Mouse (Mus musculus) ES-E14 (cell line): ENCODE data around the gene Cic. TPM values are rescaled to one million over a fixed set of nuclear protein-coding genes. Genes with fewer than 3 reads are reported as not detected.

Experiments used
- DNase-seq: peaks from one replicate; pipeline ENCODE4 v3.0.0-alpha.2; 2013; ENCODE audit warnings: low read depth, low spot score
- H3K27ac ChIP-seq: 2 replicates; pipeline ENCODE4 v1.5.1; 2012; ENCODE audit warnings: low read depth, mild to moderate bottlenecking, low read length, moderate library complexity, mixed read lengths; ENCODE audit not compliant: poor library complexity, insufficient read depth, severe bottlenecking
- H3K36me3 ChIP-seq: 2 replicates; pipeline ENCODE4 v1.6.1; 2012; ENCODE audit warnings: mild to moderate bottlenecking, low read length, moderate library complexity, mixed read lengths; ENCODE audit not compliant: control insufficient read depth, poor library complexity, insufficient read depth, severe bottlenecking
- H3K4me1 ChIP-seq, 2 experiments: fragments of 150-350 bp in 1 of 2; sonication (generic) in 1 of 2; 2 replicates each; pipeline ENCODE4 v1.6.1; 2012; ENCODE audit warnings: low read length in 2 of 2, mild to moderate bottlenecking in 1 of 2, mixed read lengths in 1 of 2; ENCODE audit not compliant: control insufficient read depth in 2 of 2, insufficient read depth in 2 of 2, poor library complexity in 1 of 2
- H3K4me3 ChIP-seq, 2 experiments: fragments of 150-350 bp in 1 of 2; sonication (generic) in 1 of 2; 2 replicates each; pipeline ENCODE4 v1.5.1; 2012; ENCODE audit warnings: low read length in 2 of 2, low read depth in 1 of 2, mild to moderate bottlenecking in 1 of 2, mixed read lengths in 1 of 2; ENCODE audit not compliant: insufficient read depth in 1 of 2, poor library complexity in 1 of 2, severe bottlenecking in 1 of 2
- H3K9ac ChIP-seq: 2 replicates; pipeline ENCODE4 v1.6.1; 2012; ENCODE audit warnings: low read depth, mild to moderate bottlenecking, low read length, mixed read lengths; ENCODE audit not compliant: poor library complexity, insufficient read depth, severe bottlenecking
- H3K9me3 ChIP-seq: fragments of 150-350 bp; sonication (generic); 2 replicates; pipeline ENCODE4 v1.6.1; 2012; ENCODE audit warnings: low read depth, mild to moderate bottlenecking, low read length; ENCODE audit not compliant: control insufficient read depth, insufficient read depth
- CHD2 ChIP-seq: IDR thresholded peaks from 2 replicates; pipeline ENCODE4 v1.6.1; 2014; ENCODE audit warnings: mild to moderate bottlenecking, low read depth, low read length, inconsistent platforms
- HCFC1 ChIP-seq: IDR thresholded peaks from 2 replicates; pipeline ENCODE4 v1.6.1; 2012; ENCODE audit warnings: low read length, inconsistent platforms, borderline replicate concordance; ENCODE audit not compliant: insufficient read depth
- MAFK ChIP-seq: IDR thresholded peaks from 2 replicates; pipeline ENCODE4 v1.6.1; 2014; ENCODE audit warnings: mild to moderate bottlenecking, low read depth, low read length, inconsistent platforms; ENCODE audit not compliant: insufficient read depth
- ZC3H11A ChIP-seq: IDR thresholded peaks from 2 replicates; pipeline ENCODE4 v1.6.1; 2012; ENCODE audit warnings: low read depth, mild to moderate bottlenecking, inconsistent platforms, low read length, borderline replicate concordance
- ZNF384 ChIP-seq: IDR thresholded peaks from 2 replicates; pipeline ENCODE4 v1.6.1; 2012; ENCODE audit warnings: low read depth, low read length, inconsistent platforms
- in situ Hi-C, 2 experiments: fragments of 600-800 bp; cut with MboI; formaldehyde crosslinking; loops; one replicate each; pipeline ENCODE4 v1.15.1; 2025; ENCODE audit warnings: low sequenced_read_pairs in 2 of 2, inconsistent platforms in 1 of 2; ENCODE audit not compliant: unreplicated experiment in 2 of 2
- total RNA-seq: library from RNA; depleted of rRNA; stranded (reverse); fragments of 300-350 nt; gene quantifications from 2 replicates; pipeline ENCODE4 v1.2.3, GENCODE M21; 2012

Cic gene
- total RNA-seq, 1 experiment, result 72.4 TPM

GRCm38 (mm10) chr7:25277405-25277804, 9.9 kb downstream of the Cic start:
- no peak for TF ChIP-seq ZNF384
- TF ChIP-seq MAFK, result no peak
- no peak for TF ChIP-seq ZC3H11A
- TF ChIP-seq CHD2, result no peak
- no peak for TF ChIP-seq HCFC1
- Histone ChIP-seq H3K4me1 (peaks cover 21 to 49% of the 10 kb centered on the region in 2 experiments), H3K9ac (peak overlapping the region; percentile 45; the same call in 1 of the 2 replicates), H3K4me3 (peak overlapping the region in 1 of 2 experiments; percentile 84; a peak in 1 of 4 replicates), H3K9me3 (no peaks in the 10 kb centered on the region), H3K27ac (peak overlapping the region; percentile 87; the same call in 1 of the 2 replicates), H3K36me3 (no peaks in the 10 kb centered on the region)
- no peak for DNase-seq
- in situ Hi-C loops, result no loop called here

- peaks cover 21 to 44% of the 10 kb centered on the region in 2 experiments for H3K4me1 ChIP-seq
- in situ Hi-C loops, result no loop called here
These were observed 10.5 kb downstream of the Cic start for GRCm38 (mm10) chr7:25277998-25278340.

GRCm38 (mm10) chr7:25278341-25279075, 11.0 kb downstream of the Cic start:
- H3K36me3 ChIP-seq, result no peaks in the 10 kb centered on the region
- H3K9me3 ChIP-seq, result no peaks in the 10 kb centered on the region
- H3K9ac ChIP-seq, result peak overlapping the region; percentile 90
- in situ Hi-C loops, result no loop called here
- no peak for DNase-seq
- peaks cover 23 to 42% of the 10 kb centered on the region in 2 experiments for H3K4me1 ChIP-seq
- TF ChIP-seq ZNF384 (no peak), CHD2 (no peak), MAFK (no peak), HCFC1 (no peak), ZC3H11A (no peak; the same call in 1 of the 2 replicates)
- H3K4me3 ChIP-seq, result peak overlapping the region; percentile 84 to 85
- H3K27ac ChIP-seq, result peak overlapping the region; percentile 87

More at GRCm38 (mm10) chr7:25277998-25278340, 10.5 kb downstream of the Cic start:
- peak overlapping the region; percentile 8 to 84; a peak in 3 of 4 replicates for H3K4me3 ChIP-seq
- no peak for TF ChIP-seq ZNF384
- no peak for TF ChIP-seq HCFC1
- no peak for TF ChIP-seq MAFK
- TF ChIP-seq ZC3H11A, result 0 out of 2 replicates have a peak, but pooled peaks have one; percentile 26
- no peak for TF ChIP-seq CHD2
- no peaks in the 10 kb centered on the region for H3K9me3 ChIP-seq
- no peaks in the 10 kb centered on the region for H3K36me3 ChIP-seq
- H3K27ac ChIP-seq, result peak overlapping the region; percentile 87; the same call in 1 of the 2 replicates
- no peak for DNase-seq
- H3K9ac ChIP-seq, result peak overlapping the region; percentile 45; the same call in 1 of the 2 replicates

GRCm38 (mm10) chr7:25279076-25279860, 11.8 kb downstream of the Cic start:
- Histone ChIP-seq H3K27ac (peak overlapping the region; percentile 87), H3K4me3 (peak overlapping the region; percentile 84 to 85), H3K9me3 (no peaks in the 10 kb centered on the region), H3K4me1 (peaks cover 24 to 49% of the 10 kb centered on the region in 2 experiments), H3K9ac (peak overlapping the region; percentile 86), H3K36me3 (no peaks in the 10 kb centered on the region; the same call in 1 of the 2 replicates)
- TF ChIP-seq CHD2 (no peak), HCFC1 (no peak; the same call in 1 of the 2 replicates), ZC3H11A (no peak), ZNF384 (no peak), MAFK (no peak)
- peak; percentile 78 for DNase-seq
- in situ Hi-C loops, result no loop called here
